8 mouse cellular contexts compared by ENCODE assay signal in genomic region chr6:120579110-120579830, GRCm38 (mm10). TPM values are rescaled to one million over a fixed set of nuclear protein-coding genes. Genes with fewer than 3 reads are reported as not detected.
DNase-seq lines count a peak whose midpoint lies in the region; ATAC-seq lines count a peak whose summit lies in the region.

No protein-coding gene starts in this region.

- WGBS in heart, embryonic 14.5 days = 5% methylated on average over 21 of the region's 21 CpGs
- 2% methylated on average over 21 of the region's 21 CpGs for whole genome bisulfite sequencing in midbrain, embryonic 15.5 days

- H3K27me3 ChIP-seq in heart, embryonic 14.5 days (ENCODE audit: control insufficient read depth, insufficient read depth, low read length) = peaks cover 7% of the 10 kb centered on the region; the same call in 1 of the 2 replicates
- H3K27me3 ChIP-seq in midbrain, embryonic 15.5 days (replicated peaks) = no peaks in the 10 kb centered on the region

- DNase-seq in heart, adult 11 months = peak; percentile 88
- no peak for DNase-seq in heart, postnatal 25 days (ENCODE audit: low spot score)
- DNase-seq in cerebellum, postnatal 14 days = peak; percentile 40 to 55
- DNase-seq in kidney, postnatal 25 days = peak; percentile 71 to 84
- peak; percentile 29 to 49 for DNase-seq in thymus, adult 18-20 months
- no peak for DNase-seq in adrenal gland, adult 18-20 months (ENCODE audit: low spot score in 2 of 2)

- no peak overlapping the region for H3K27ac ChIP-seq in heart, embryonic 14.5 days (replicated peaks in 1 of 2; ENCODE audit: control insufficient read depth in 1 of 2, insufficient read depth in 1 of 2, low read depth in 2 of 2, low read length in 2 of 2)
- peak overlapping the region; percentile 70; the same call in 1 of the 2 replicates for H3K27ac ChIP-seq in midbrain, embryonic 15.5 days

- intact Hi-C loops in heart, postnatal 25 days (cut with DNase I) = loop anchor here (5.0 kb wide), 1 partner anchor 37 kb away; no protein-coding TSS in a partner anchor

- H3K9me3 ChIP-seq in heart, embryonic 14.5 days (ENCODE audit: control insufficient read depth, low read length) = no peaks in the 10 kb centered on the region
- no peaks in the 10 kb centered on the region for H3K9me3 ChIP-seq in midbrain, embryonic 15.5 days

- peak overlapping the region; percentile 46 to 53 for H3K4me3 ChIP-seq in heart, embryonic 14.5 days (ENCODE audit: control insufficient read depth in 1 of 2, insufficient read depth in 1 of 2, low read depth in 1 of 2, low read length in 2 of 2)
- H3K4me3 ChIP-seq in midbrain, embryonic 15.5 days = peak overlapping the region; percentile 47

- peak overlapping the region; percentile 66 for H3K9ac ChIP-seq in heart, embryonic 14.5 days (ENCODE audit: low read length)
- peak overlapping the region; percentile 42 for H3K9ac ChIP-seq in midbrain, embryonic 15.5 days

- H3K36me3 ChIP-seq in heart, embryonic 14.5 days (ENCODE audit: control insufficient read depth, insufficient read depth, low read length) = no peaks in the 10 kb centered on the region
- H3K36me3 ChIP-seq in midbrain, embryonic 15.5 days (replicated peaks) = no peaks in the 10 kb centered on the region

- ATAC-seq in heart, embryonic 14.5 days (ENCODE audit: insufficient number of reproducible peaks, insufficient read depth, low FRiP score, low read depth) = no peak; the same call in 1 of the 2 replicates
- peak; percentile 12; the same call in 1 of the 2 replicates for ATAC-seq in midbrain, embryonic 15.5 days (replicated peaks)

- H3K4me2 ChIP-seq in heart, embryonic 14.5 days (ENCODE audit: low read length) = peak overlapping the region; percentile 96
- H3K4me2 ChIP-seq in midbrain, embryonic 15.5 days = peak overlapping the region; percentile 83

- peaks cover 8 to 12% of the 10 kb centered on the region in 2 experiments for H3K4me1 ChIP-seq in heart, embryonic 14.5 days (ENCODE audit: control insufficient read depth in 2 of 2, insufficient read depth in 2 of 2, low read length in 2 of 2)
- peaks cover 19% of the 10 kb centered on the region for H3K4me1 ChIP-seq in midbrain, embryonic 15.5 days

RNA-seq across cellular contexts. Expression of gene Hdhd5, which starts 48.2 kb away (rescaled TPM):
- 10 to 100 TPM; 19.6 to 21.5 TPM for total RNA-seq in heart, postnatal 25 days (2021)
- 11.7 and 14.1 TPM in 2 replicates for polyA plus RNA-seq in heart, embryonic 14.5 days (2014; fragmentation: Nextera tagmentation; extraction: Ambion mirVana)
- 15.5 and 18.0 TPM in 2 replicates for polyA plus RNA-seq in midbrain, embryonic 15.5 days (2015; fragmentation: Nextera tagmentation; extraction: Ambion mirVana)
- 10 to 100 TPM; 24.3 to 33.6 TPM for total RNA-seq in adrenal gland, adult 18-20 months (2021)

Comparison
In these comparisons a context has a peak if more than half of its experiments do, and no peak if none do; other contexts are left out.
1. DNase-seq: peak in heart, adult 11 months (single experiment), cerebellum, postnatal 14 days (2 of 2), kidney, postnatal 25 days (2 of 2) and thymus, adult 18-20 months (2 of 2); none in heart, postnatal 25 days (single experiment) and adrenal gland, adult 18-20 months (0 of 2).